Mouse (Mus musculus) right cerebral cortex, postnatal 36 days (tissue): Measurements from ENCODE around the gene Foxs1.

Experiments
- DNase-seq, 2 experiments: peaks; one replicate each; pipeline ENCODE4 v3.0.0; 2022; ENCODE audit warnings: low spot score in 2 of 2, mixed read lengths in 1 of 2

Foxs1 gene

GRCm38 (mm10) chr2:152903586-152903985 lies 29.4 kb downstream of the Foxs1 start:
- DNase-seq, result no peak

GRCm38 (mm10) chr2:152902658-152903057 lies 30.4 kb downstream of the Foxs1 start:
- DNase-seq, result no peak

GRCm38 (mm10) chr2:152901296-152901695 lies 31.7 kb downstream of the Foxs1 start:
- no peak for DNase-seq

GRCm38 (mm10) chr2:152899011-152899410 lies 34.0 kb downstream of the Foxs1 start:
- no peak for DNase-seq

GRCm38 (mm10) chr2:152896926-152897325 lies 36.1 kb downstream of the Foxs1 start:
- no peak for DNase-seq

- DNase-seq, result no peak
Measured at GRCm38 (mm10) chr2:152895834-152896233, 37.2 kb downstream of the Foxs1 start.

GRCm38 (mm10) chr2:152888774-152889173 lies 44.2 kb downstream of the Foxs1 start:
- DNase-seq, result no peak

- no peak for DNase-seq
Measured at GRCm38 (mm10) chr2:152887230-152887629, 45.8 kb downstream of the Foxs1 start.

- DNase-seq, result peak; percentile 60 to 80
Measured at GRCm38 (mm10) chr2:152884101-152884645, 48.8 kb downstream of the Foxs1 start.
